Mouse (Mus musculus) liver, postnatal 0 days (tissue): ENCODE measurements around the gene Cyb5r2. TPM values are rescaled to one million over a fixed set of nuclear protein-coding genes. Genes with fewer than 3 reads are reported as not detected.

Experiments
- ATAC-seq: fragments of 200-750 bp; cut with Nextera tagmentation; 2 replicates; pipeline ENCODE4 v1.8.0; 2017; ENCODE audit warnings: mild to moderate bottlenecking, moderate library complexity
- DNase-seq: peaks from one replicate; pipeline ENCODE4 v3.0.0-alpha.2; 2016
- H3K27ac ChIP-seq: fragments of 300-500 bp; sonication (generic); 2 replicates; pipeline ENCODE4 v1.5.1; 2014; ENCODE audit warnings: antibody characterized with exemption, moderate library complexity, mild to moderate bottlenecking, low read depth
- H3K27me3 ChIP-seq: fragments of 300-500 bp; sonication (generic); 2 replicates; pipeline ENCODE4 v1.6.1; 2014; ENCODE audit warnings: low read length, control low read depth, mixed read lengths; ENCODE audit not compliant: insufficient read depth
- H3K36me3 ChIP-seq: fragments of 300-500 bp; sonication (generic); replicated peaks from 2 replicates; pipeline ENCODE4 v1.6.1; 2014; ENCODE audit warnings: mild to moderate bottlenecking, control low read depth, low read length, moderate library complexity, mixed read lengths; ENCODE audit not compliant: insufficient read depth
- H3K4me1 ChIP-seq: fragments of 300-500 bp; sonication (generic); 2 replicates; pipeline ENCODE4 v1.6.1; 2014; ENCODE audit warnings: antibody characterized with exemption, mild to moderate bottlenecking, control low read depth; ENCODE audit not compliant: insufficient read depth
- H3K4me2 ChIP-seq: fragments of 300-500 bp; sonication (generic); 2 replicates; pipeline ENCODE4 v1.6.1; 2014; ENCODE audit warnings: low read depth, mild to moderate bottlenecking, low read length, moderate library complexity, mixed read lengths
- H3K4me3 ChIP-seq: fragments of 300-500 bp; sonication (generic); 2 replicates; pipeline ENCODE4 v1.5.1; 2014; ENCODE audit warnings: low read depth, low read length
- H3K9ac ChIP-seq: fragments of 300-500 bp; sonication (generic); replicated peaks from 2 replicates; pipeline ENCODE4 v1.6.1; 2014; ENCODE audit warnings: mild to moderate bottlenecking, moderate library complexity
- H3K9me3 ChIP-seq: fragments of 300-500 bp; sonication (generic); 2 replicates; pipeline ENCODE4 v1.6.1; 2016; ENCODE audit warnings: mild to moderate bottlenecking, control low read depth, low read length, mixed read lengths
- CTCF ChIP-seq: sonication (generic); IDR thresholded peaks from 2 replicates; pipeline ENCODE4 v1.5.1; 2016; ENCODE audit warnings: antibody characterized with exemption, low read depth
- EP300 ChIP-seq: IDR thresholded peaks from 2 replicates; pipeline ENCODE4 v1.6.1; 2016; ENCODE audit warnings: antibody characterized with exemption, low read depth, mild to moderate bottlenecking
- WGBS: fragments of 180-500 bp; shearing (Covaris S2); extraction: QIAGEN DNeasy Blood & Tissue Kit; methylation state at CpG from one replicate; pipeline ENCODE4 v1.1.7; 2014; ENCODE audit not compliant: insufficient replicate concordance; 5-methylcytosine and 5-hydroxymethylcytosine counted together
- polyA plus RNA-seq: library from polyadenylated mRNA; unstranded; fragments of >200 nt; fragmentation: Nextera tagmentation; extraction: Ambion mirVana; gene quantifications from 2 replicates; pipeline ENCODE4 v1.2.1, GENCODE M21; 2015

The Cyb5r2 gene
- polyA plus RNA-seq, 1 experiment from 2014 or later: 0.12 TPM

DNA sequence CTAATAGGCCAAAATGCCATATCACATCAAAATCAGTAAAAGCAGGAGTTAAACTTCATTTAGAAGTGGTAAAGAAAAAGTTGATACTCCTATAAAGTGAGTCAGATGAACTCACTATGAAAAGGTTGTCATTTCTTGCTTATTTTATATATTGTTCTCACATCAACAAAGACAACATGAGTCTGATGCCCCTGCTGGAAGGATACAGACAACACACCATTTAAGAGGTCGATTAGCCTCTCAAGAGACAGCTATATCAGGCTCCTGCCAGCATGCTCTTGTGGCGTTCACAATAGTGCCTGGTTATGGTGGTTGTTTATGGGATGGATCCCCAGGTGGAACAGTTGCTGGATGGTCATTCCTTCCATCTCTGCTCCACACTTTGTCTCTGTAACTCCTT is 24.7 kb downstream of the Cyb5r2 start:
- Histone ChIP-seq H3K27me3 (no peaks in the 10 kb centered on the region), H3K4me3 (no peak overlapping the region), H3K36me3 (peaks cover 13% of the 10 kb centered on the region), H3K4me1 (no peaks in the 10 kb centered on the region), H3K9me3 (no peaks in the 10 kb centered on the region), H3K27ac (no peak overlapping the region), H3K9ac (no peak overlapping the region), H3K4me2 (no peak overlapping the region)
- ATAC-seq (no peak), DNase-seq (no peak)
- 49% methylated on average over 2 of the region's 2 CpGs for WGBS
- peak; percentile 20; the same call in 1 of the 2 replicates for TF ChIP-seq CTCF
- TF ChIP-seq EP300: no peak

DNA sequence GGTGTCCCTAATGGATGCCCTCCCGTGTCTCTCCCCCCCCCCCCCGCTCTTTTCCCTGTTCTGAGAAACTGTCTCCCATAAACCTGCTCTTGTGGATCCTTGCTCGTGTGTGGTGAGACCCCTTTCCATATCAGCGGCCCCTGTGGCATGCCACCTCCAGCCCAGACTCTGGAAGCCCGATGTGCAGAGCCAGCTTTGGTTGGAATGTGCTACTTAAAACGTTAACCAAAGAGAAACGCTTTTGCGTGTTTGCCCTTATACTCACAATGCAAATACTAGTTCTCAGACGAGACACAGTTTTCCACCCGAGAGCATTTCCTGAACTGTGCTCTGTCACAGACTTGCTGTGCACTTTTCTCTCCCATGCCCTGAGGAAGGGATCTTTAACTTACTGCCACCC is 27.2 kb downstream of the Cyb5r2 start:
- no peak overlapping the region for H3K4me2 ChIP-seq
- H3K9me3 ChIP-seq: no peaks in the 10 kb centered on the region
- WGBS: 72% methylated on average over 10 of the region's 10 CpGs
- H3K27ac ChIP-seq: no peak overlapping the region
- H3K27me3 ChIP-seq: no peaks in the 10 kb centered on the region
- no peak overlapping the region for H3K4me3 ChIP-seq
- TF ChIP-seq EP300 (no peak), CTCF (no peak)
- no peak overlapping the region for H3K9ac ChIP-seq
- no peak for ATAC-seq
- H3K4me1 ChIP-seq: no peaks in the 10 kb centered on the region
- peaks cover 21% of the 10 kb centered on the region for H3K36me3 ChIP-seq
- DNase-seq: no peak

- TF ChIP-seq EP300: no peak
- TF ChIP-seq CTCF: no peak
- no peak for DNase-seq
- no peaks in the 10 kb centered on the region for H3K27me3 ChIP-seq
- H3K36me3 ChIP-seq: peaks cover 19% of the 10 kb centered on the region
- 66% methylated on average over 3 of the region's 3 CpGs for WGBS
- no peak for ATAC-seq
- no peak overlapping the region for H3K27ac ChIP-seq
- H3K9me3 ChIP-seq: no peaks in the 10 kb centered on the region
- no peak overlapping the region for H3K4me2 ChIP-seq
- H3K4me3 ChIP-seq: no peak overlapping the region
- H3K9ac ChIP-seq: no peak overlapping the region
- no peaks in the 10 kb centered on the region for H3K4me1 ChIP-seq
Measured at GRCm38 (mm10) chr7:107727538-107727937, 30.3 kb downstream of the Cyb5r2 start.

DNA sequence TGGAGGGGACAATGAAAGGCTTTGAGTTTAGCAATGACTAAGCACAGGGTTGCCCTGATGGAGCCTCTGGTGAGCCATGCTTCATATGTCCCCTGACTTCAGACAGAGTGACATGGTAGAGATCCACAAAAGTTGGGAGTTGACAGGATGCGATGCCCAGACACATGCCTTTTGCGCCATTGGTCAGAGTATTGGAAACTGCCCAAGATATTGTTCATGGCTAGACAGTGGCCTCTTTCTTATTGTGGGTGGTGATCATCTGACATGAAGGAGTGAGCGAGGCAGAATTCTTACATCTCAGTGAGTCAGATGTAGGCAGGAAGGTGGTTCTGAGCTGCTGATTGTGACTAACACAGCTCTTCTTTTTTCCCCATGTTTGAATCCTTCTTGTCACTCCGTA is 35.3 kb downstream of the Cyb5r2 start:
- Histone ChIP-seq H3K9me3 (no peaks in the 10 kb centered on the region), H3K4me3 (no peak overlapping the region), H3K27ac (no peak overlapping the region), H3K27me3 (no peaks in the 10 kb centered on the region), H3K9ac (no peak overlapping the region), H3K4me1 (no peaks in the 10 kb centered on the region), H3K4me2 (no peak overlapping the region), H3K36me3 (peaks cover 15% of the 10 kb centered on the region)
- no peak for TF ChIP-seq CTCF
- TF ChIP-seq EP300: no peak
- WGBS: 88% methylated on average over 4 of the region's 4 CpGs
- no peak for ATAC-seq
- DNase-seq: no peak

GRCm38 (mm10) chr7:107720771-107721170 is 37.1 kb downstream of the Cyb5r2 start:
- 86% methylated on average over 1 of the region's 1 CpGs for WGBS

DNA sequence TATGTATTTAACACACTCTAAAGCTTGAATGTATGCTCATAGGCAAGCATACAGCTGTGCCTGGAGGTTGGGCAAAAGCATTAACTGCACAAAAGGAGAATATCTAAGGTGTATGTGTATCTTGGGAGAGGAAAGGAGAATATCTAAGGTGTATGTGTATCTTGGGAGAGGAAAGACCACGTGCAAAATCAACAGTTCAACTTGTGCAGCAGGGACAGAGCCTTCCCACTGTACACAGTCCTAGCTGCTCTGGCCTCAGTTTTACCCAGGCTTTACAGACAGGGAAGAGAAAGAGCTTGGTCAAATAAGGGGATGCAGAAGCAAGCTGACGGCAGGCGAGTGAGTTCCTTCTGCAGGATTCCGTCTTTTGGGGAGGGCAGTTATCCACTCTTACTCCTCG is 43.8 kb downstream of the Cyb5r2 start:
- H3K27ac ChIP-seq: no peak overlapping the region
- no peak for DNase-seq
- WGBS: 77% methylated on average over 5 of the region's 5 CpGs

More at GRCm38 (mm10) chr7:107720771-107721170, 37.1 kb downstream of the Cyb5r2 start:
- no peak overlapping the region for H3K27ac ChIP-seq
- H3K36me3 ChIP-seq: peaks cover 10% of the 10 kb centered on the region
- DNase-seq (no peak), ATAC-seq (no peak)
- no peak overlapping the region for H3K9ac ChIP-seq
- no peaks in the 10 kb centered on the region for H3K27me3 ChIP-seq
- H3K4me1 ChIP-seq: no peaks in the 10 kb centered on the region
- no peak overlapping the region for H3K4me3 ChIP-seq
- no peaks in the 10 kb centered on the region for H3K9me3 ChIP-seq
- H3K4me2 ChIP-seq: no peak overlapping the region
- TF ChIP-seq CTCF: no peak
- no peak for TF ChIP-seq EP300

DNA sequence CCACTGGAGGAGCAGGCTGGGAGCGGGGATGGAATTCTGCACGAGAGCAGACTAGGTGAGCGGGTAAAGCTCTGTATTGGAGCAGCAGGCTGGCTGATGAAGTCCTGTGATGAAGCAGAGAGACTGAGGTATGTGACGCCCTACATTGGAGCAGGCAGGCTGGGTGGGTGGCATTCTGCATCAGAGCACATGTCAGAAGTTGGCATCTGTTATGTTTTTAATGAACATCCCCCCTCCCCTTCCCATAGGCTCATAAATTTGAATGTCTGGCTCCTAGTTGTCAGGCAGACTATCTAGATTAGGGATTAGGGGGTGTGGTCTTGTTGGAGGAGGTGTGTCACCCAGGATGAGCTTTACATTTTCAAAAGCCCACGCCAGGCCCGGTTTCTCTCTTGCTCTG is 45.1 kb downstream of the Cyb5r2 start:
- no peak overlapping the region for H3K9ac ChIP-seq
- 67% methylated on average over 6 of the region's 6 CpGs for WGBS
- DNase-seq: no peak
- H3K27ac ChIP-seq: no peak overlapping the region
- no peaks in the 10 kb centered on the region; the same call in 1 of the 2 replicates for H3K36me3 ChIP-seq
- no peak overlapping the region for H3K4me2 ChIP-seq
- H3K9me3 ChIP-seq: no peaks in the 10 kb centered on the region
- H3K27me3 ChIP-seq: no peaks in the 10 kb centered on the region
- no peak for TF ChIP-seq EP300
- no peak for TF ChIP-seq CTCF
- H3K4me3 ChIP-seq: no peak overlapping the region
- no peak for ATAC-seq
- H3K4me1 ChIP-seq: no peaks in the 10 kb centered on the region

More for the DNA sequence above, 43.8 kb downstream of the Cyb5r2 start:
- TF ChIP-seq CTCF (no peak), EP300 (no peak)
- Histone ChIP-seq H3K9ac (no peak overlapping the region), H3K27me3 (no peaks in the 10 kb centered on the region), H3K36me3 (no peaks in the 10 kb centered on the region; the same call in 1 of the 2 replicates), H3K4me3 (no peak overlapping the region), H3K4me1 (no peaks in the 10 kb centered on the region), H3K4me2 (no peak overlapping the region), H3K9me3 (no peaks in the 10 kb centered on the region)
- ATAC-seq: no peak
